Mouse (Mus musculus) splenic B cell, adult 2 months (primary cell): ENCODE measurements around the gene Znhit1.
A peak's percentile ranks its signal among the peaks of the same experiment; 100 is the strongest.

ENCODE experiments used
- DNase-seq: peaks from one replicate; pipeline ENCODE4 v3.0.0-alpha.2; 2011; ENCODE audit warnings: low read depth, low spot score
- H3K27me3 ChIP-seq: 2 replicates; pipeline ENCODE4 v1.6.1; 2012; ENCODE audit warnings: mild to moderate bottlenecking, low read length, moderate library complexity, mixed read lengths; ENCODE audit not compliant: control insufficient read depth, poor library complexity, insufficient read depth, severe bottlenecking
- H3K36me3 ChIP-seq: 2 replicates; pipeline ENCODE4 v1.6.1; 2012; ENCODE audit warnings: mild to moderate bottlenecking, low read length, moderate library complexity, mixed read lengths; ENCODE audit not compliant: control insufficient read depth, poor library complexity, insufficient read depth, severe bottlenecking

Gene Znhit1

GRCm38 (mm10) chr5:136987934-136988271 lies at the start of gene Znhit1:
Gene Znhit1, minus strand, starts transcription at chr5:136988021.
- H3K27me3 ChIP-seq, result no peaks in the 10 kb centered on the region
- no peak for DNase-seq
- peaks cover 2% of the 10 kb centered on the region for H3K36me3 ChIP-seq

- no peak for DNase-seq
- Histone ChIP-seq H3K27me3 (no peaks in the 10 kb centered on the region), H3K36me3 (no peaks in the 10 kb centered on the region; the same call in none of the 2 replicates)
Measured at GRCm38 (mm10) chr5:137036211-137036610, 48.4 kb upstream of the Znhit1 start.

- Histone ChIP-seq H3K36me3 (no peaks in the 10 kb centered on the region), H3K27me3 (no peaks in the 10 kb centered on the region; the same call in 1 of the 2 replicates)
- DNase-seq, result peak; percentile 88
Measured at GRCm38 (mm10) chr5:137032641-137033074, 44.8 kb upstream of the Znhit1 start.

GRCm38 (mm10) chr5:137032033-137032421 lies 44.2 kb upstream of the Znhit1 start:
- H3K36me3 ChIP-seq, result no peaks in the 10 kb centered on the region
- DNase-seq, result peak; percentile 39
- H3K27me3 ChIP-seq, result no peaks in the 10 kb centered on the region; the same call in 1 of the 2 replicates

- no peaks in the 10 kb centered on the region; the same call in 1 of the 2 replicates for H3K27me3 ChIP-seq
- no peaks in the 10 kb centered on the region for H3K36me3 ChIP-seq
- DNase-seq, result no peak
Measured at GRCm38 (mm10) chr5:137031076-137032032, 43.5 kb upstream of the Znhit1 start.

- DNase-seq, result no peak
- no peaks in the 10 kb centered on the region; the same call in none of the 2 replicates for H3K27me3 ChIP-seq
- H3K36me3 ChIP-seq, result no peaks in the 10 kb centered on the region
Measured at GRCm38 (mm10) chr5:137030416-137030810, 42.6 kb upstream of the Znhit1 start.

- H3K27me3 ChIP-seq, result no peaks in the 10 kb centered on the region; the same call in none of the 2 replicates
- H3K36me3 ChIP-seq, result no peaks in the 10 kb centered on the region
- peak; percentile 97 for DNase-seq
Measured at GRCm38 (mm10) chr5:137029643-137030415, 42.0 kb upstream of the Znhit1 start.

GRCm38 (mm10) chr5:137029273-137029585 lies 41.4 kb upstream of the Znhit1 start:
- Histone ChIP-seq H3K36me3 (no peaks in the 10 kb centered on the region), H3K27me3 (no peaks in the 10 kb centered on the region; the same call in none of the 2 replicates)
- DNase-seq, result no peak

GRCm38 (mm10) chr5:137028561-137029272 lies 40.9 kb upstream of the Znhit1 start:
- Histone ChIP-seq H3K27me3 (no peaks in the 10 kb centered on the region; the same call in none of the 2 replicates), H3K36me3 (no peaks in the 10 kb centered on the region)
- peak; percentile 29 for DNase-seq

- no peaks in the 10 kb centered on the region; the same call in none of the 2 replicates for H3K27me3 ChIP-seq
- DNase-seq, result no peak
- no peaks in the 10 kb centered on the region for H3K36me3 ChIP-seq
Measured at GRCm38 (mm10) chr5:137026092-137026491, 38.3 kb upstream of the Znhit1 start, which contains the start of gene Vgf. Gene Vgf, plus strand, starts transcription at chr5:137026392.

GRCm38 (mm10) chr5:137025132-137025531 lies 37.3 kb upstream of the Znhit1 start:
- no peaks in the 10 kb centered on the region; the same call in 1 of the 2 replicates for H3K27me3 ChIP-seq
- peak; percentile 85 for DNase-seq

GRCm38 (mm10) chr5:137024318-137024717 lies 36.5 kb upstream of the Znhit1 start:
- H3K27me3 ChIP-seq, result no peaks in the 10 kb centered on the region; the same call in 1 of the 2 replicates
- H3K36me3 ChIP-seq, result no peaks in the 10 kb centered on the region
- no peak for DNase-seq

More at GRCm38 (mm10) chr5:137025132-137025531, 37.3 kb upstream of the Znhit1 start:
- H3K36me3 ChIP-seq, result no peaks in the 10 kb centered on the region

- H3K27me3 ChIP-seq, result no peaks in the 10 kb centered on the region
- DNase-seq, result no peak
- H3K36me3 ChIP-seq, result no peaks in the 10 kb centered on the region
Measured at GRCm38 (mm10) chr5:137015913-137016312, 28.1 kb upstream of the Znhit1 start.

- H3K36me3 ChIP-seq, result no peaks in the 10 kb centered on the region
- DNase-seq, result no peak
- no peaks in the 10 kb centered on the region for H3K27me3 ChIP-seq
Measured at GRCm38 (mm10) chr5:137012401-137012950, 24.7 kb upstream of the Znhit1 start.
